Mouse (Mus musculus): ENCODE data around the gene Lemd1.

DNA sequence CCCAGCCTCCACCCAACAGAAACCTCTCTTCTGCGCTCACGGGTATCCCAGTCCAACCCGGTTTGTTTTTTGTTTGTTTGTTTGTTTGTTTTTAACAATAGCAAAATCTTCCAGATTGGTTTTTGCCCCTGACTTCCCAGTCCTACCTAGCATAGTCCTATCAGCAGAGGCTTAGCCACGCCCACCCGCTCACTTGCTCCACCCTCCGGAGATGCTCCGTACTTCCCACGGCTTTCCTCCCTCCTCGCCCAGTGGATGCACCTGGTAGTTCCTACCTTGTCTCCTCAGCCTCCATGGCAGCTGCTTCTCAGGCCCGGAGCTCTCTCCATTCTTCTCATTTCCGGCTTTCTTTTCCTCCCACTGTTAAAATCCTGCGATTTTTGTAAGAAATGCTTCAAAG lies 42.3 kb downstream of the Lemd1 start:
- TF ChIP-seq TAL1 (IDR thresholded peaks at IDR 0.05; ENCODE audit: low read length) (no peak), GATA1 (IDR thresholded peaks at IDR 0.05; ENCODE audit: low read length) (no peak)
